Mouse (Mus musculus) T-helper 2 cell (primary cell): Measurements from ENCODE around the gene Gm45213.

Source experiments
- in situ Hi-C: fragments of 300-600 bp; cut with MboI, MseI; formaldehyde crosslinking; loops from one replicate; pipeline ENCODE4 v1.15.1; 2025; ENCODE audit warnings: high pct_unique_total_duplicates

Gene Gm45213

DNA sequence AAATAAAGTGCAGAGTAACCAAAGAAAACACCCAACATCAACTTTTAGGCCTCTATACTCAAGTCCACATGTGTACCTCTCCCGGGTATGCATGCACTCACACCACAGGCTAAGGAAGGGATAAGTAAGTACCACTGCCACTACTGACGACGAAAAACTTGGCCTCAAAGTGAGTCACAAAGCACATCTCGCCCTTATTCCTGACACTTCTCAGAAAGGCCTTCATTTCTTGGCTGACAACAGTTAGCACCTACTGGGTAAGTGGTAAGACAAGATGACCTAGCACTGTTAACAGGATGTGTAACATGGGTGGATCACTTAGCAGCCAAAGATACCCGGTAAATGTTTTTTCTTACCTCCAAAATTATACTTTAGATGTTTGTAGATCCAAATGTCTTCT, 61.1 kb downstream of the Gm45213 start:
- in situ Hi-C loops: loop anchor here (5.0 to 25.0 kb wide), 5 partner anchors 83 to 733 kb away; partner anchors contain the start of gene Adamts17

DNA sequence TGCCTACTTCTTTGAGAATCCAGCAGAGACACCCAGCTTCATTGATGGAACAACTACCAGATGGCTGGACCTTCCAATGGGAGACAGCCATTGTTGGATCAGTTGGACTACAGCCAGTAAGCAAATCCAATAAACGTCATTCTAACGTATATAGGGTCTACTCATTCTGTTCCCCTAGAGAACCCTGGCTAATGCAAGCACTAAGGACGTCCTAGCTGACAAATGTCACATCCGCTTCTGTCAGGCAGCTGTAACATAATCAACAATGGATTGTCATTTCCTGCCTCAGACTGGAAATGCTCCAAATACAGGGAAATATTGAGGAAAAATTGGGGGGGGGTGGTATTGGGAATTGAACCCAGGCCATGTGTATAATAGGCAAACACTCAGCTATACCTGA, 62.4 kb downstream of the Gm45213 start:
- in situ Hi-C loops: loop anchor here (10.0 to 25.0 kb wide), 2 partner anchors 549 to 732 kb away; partner anchors contain the start of gene Adamts17

DNA sequence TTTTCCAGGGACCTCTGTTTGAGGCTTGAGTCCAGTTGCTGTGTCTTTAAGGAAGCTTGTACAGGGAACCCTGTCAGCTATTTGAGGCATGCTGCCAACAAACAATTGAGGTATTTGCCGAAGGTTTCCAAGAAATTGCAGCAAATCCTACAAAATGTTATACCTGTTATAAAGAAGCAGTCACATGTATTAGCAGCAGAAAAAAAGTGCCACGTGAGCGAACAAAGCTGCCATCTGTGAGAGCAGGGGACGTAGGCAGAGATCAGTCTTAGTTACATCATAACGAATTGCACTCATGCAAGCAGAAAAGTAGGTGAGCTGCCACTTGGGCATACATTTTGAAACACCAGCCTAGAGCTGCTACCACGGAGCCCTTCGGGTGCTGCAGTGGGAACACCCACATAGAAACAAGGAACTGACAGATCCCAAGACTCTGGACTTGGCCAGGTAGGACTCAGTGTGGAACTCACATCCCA, 63.2 kb downstream of the Gm45213 start:
- in situ Hi-C loops: loop anchor here (10.0 to 25.0 kb wide), 2 partner anchors 548 to 731 kb away; partner anchors contain the start of gene Adamts17

DNA sequence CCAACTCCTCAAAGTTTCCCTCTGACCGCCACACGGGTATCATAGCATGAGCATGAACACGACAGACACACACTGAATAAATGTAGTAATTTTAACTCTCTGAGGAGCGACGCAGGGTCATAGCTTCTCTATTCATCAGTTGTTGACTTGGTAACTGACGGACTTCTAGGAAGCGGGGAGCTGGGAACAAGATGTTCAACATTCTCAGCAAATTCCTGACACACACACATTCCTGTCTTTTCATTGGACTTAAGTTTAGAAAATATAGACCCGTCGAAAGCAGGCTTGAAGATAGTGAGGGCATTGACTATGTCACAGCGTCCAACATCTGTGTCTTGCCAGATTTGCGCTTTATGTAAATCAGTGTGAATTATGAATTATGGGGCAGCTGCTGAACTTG, 63.8 kb downstream of the Gm45213 start:
- in situ Hi-C loops: loop anchor here (10.0 to 25.0 kb wide), 2 partner anchors 548 to 730 kb away; partner anchors contain the start of gene Adamts17

DNA sequence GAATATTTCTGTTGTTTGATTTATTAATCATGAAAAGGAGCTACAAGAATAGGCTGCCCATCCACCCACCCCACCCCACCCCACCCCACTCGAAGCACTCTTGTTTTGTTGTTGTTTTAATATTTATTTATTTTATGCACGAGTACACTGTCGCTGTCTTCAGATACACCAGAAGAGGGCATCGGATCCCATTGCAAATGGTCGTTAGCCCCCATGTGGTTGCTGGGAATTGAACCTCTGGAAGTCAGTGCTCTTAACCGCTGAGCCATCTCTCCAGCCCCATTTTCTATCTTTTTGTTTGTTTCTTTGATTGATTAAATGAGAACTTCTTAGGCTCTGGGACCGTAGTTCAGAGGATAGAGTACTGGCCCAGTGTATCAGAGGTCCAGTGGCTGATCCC, 64.5 kb downstream of the Gm45213 start:
- in situ Hi-C loops: loop anchor here (10.0 to 25.0 kb wide), 2 partner anchors 547 to 729 kb away; partner anchors contain the start of gene Adamts17

DNA sequence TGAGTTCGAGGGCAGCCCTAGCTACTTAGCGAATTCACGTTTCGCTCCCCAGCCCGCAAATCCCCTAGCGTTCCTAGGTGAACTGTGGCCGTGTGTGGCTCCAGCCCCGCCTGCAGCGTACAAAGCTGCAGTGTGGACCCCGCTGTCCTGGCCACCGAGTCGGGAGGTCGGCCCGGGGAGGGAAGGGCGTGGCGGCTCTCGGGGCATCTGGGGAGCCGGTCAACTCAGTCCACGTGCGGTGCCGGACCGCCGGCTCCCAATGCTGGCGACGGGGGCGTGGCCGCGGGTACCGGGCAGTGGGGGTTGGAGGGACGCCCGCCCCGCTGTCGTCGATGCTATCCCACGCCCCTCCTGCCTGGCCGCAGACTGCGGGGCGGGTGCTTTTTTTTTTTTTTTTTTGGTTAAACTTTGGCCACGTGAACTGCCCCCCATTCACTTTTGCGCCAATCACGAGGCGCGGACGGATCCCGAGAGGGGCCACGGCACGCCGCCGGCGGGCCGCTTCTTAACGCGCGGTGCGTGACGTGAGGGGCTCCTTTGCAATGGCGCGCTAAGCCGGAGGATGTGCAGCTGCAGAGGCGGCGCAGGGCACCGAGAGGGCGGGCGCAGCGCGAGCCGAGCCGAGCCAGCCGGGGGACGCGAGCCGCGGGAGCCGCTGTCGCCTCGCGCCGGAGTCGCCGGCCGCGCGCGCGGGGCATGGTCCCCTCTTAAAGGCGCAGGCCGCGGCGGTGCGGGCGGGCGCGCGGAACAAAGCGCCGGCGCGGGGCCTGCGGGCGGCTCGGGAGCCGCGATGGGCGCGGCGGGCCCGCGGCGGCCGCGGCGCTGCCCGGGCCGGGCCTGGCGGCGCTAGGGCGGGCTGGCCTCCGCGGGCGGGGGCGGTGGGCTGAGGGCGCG, 65.8 kb downstream of the Gm45213 start, which contains the start of gene Chsy1:
Chsy1 (plus strand) TSS at position 555 of the 894 bp plus-strand sequence.
- in situ Hi-C loops: loop anchor here (10.0 to 25.0 kb wide), 2 partner anchors 546 to 728 kb away; partner anchors contain the start of gene Adamts17

DNA sequence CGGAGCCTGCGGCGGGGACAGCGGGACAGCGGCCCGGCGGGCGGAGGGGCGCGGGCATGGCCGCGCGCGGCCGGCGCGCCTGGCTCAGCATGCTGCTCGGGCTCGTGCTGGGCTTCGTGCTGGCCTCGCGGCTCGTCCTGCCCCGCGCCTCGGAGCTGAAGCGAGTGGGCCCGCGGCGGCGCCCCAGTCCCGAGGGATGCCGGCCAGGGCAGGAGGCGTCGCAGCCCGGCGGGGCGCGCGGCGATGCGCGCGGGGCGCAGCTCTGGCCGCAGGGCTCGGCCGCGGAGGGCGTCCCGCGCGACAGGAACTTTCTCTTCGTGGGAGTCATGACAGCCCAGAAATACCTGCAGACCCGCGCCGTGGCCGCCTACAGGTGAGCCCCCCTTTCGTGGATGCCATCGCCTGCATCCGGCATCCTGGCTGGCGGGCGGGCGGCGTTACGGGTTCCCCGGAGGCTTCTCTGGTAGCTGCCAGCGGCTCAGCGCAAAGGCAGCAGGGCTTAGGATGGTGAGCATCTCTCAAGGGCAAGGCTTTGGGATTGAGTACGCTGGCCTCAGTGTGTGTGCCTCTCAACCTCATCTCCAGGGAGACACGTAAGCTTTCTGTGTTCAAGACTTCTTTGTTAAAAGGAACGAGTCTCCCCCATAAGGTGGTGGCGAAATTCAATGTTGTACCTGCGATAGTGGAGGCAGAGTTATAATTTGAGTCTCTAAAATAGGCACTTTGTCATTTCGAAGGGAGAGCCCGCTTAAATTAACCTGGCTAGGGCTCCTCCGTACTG, 66.6 kb downstream of the Gm45213 start:
- in situ Hi-C loops: loop anchor here (10.0 to 25.0 kb wide), 2 partner anchors 545 to 727 kb away; partner anchors contain the start of gene Adamts17

DNA sequence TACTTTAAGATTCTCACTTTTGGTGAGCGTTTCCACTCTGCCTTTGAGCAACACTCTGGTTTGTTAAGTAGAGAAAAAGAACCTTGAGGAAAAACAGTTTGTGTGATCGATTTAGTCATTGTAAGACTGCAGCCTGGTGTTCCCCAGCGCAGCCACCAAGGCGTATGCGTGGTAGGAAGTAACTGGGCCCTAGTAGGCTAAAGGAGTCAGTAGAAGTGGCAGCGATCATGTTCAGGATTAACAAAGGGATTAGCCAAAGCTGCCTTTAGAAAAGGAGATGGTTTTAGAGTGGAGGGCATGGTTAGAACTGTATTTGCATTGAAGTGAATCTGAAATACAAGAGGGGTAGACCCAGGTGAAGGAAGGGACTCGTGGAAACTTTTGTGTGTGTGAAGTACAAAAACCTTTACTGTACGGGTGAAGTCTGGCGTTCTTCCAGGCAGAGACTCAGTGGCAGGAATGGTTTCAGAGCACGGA, 67.3 kb downstream of the Gm45213 start:
- in situ Hi-C loops: loop anchor here (25.0 kb wide), 1 partner anchor 727 kb away; the partner anchor contains the start of gene Adamts17

DNA sequence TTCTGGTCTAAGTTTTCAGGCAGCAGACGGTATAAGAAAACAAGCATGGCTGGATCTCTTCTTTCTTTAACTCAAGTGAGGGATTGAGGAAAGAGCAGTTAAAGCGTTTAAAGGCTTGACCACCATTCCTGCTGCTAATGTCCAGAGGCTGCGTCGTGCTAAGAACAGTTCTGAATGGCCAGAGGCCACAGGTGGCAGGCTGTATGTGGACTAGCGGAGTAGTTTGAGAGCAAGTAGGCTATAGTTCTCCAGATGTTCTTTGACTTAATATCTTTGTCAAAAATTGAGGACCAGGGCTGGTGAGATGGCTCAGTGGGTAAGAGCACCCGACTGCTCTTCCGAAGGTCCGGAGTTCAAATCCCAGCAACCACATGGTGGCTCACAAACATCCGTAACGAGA, 67.8 kb downstream of the Gm45213 start:
- in situ Hi-C loops: loop anchor here (25.0 kb wide), 1 partner anchor 726 kb away; the partner anchor contains the start of gene Adamts17
